Mouse (Mus musculus) E14TG2a.4 (cell line): ENCODE data around the gene Pars2.

Experiments
- CTCF ChIP-seq: conservative IDR thresholded peaks from 2 replicates; pipeline ENCODE4 v1.5.1; 2014; ENCODE audit warnings: low read length
- POU5F1 ChIP-seq: IDR thresholded peaks from 2 replicates; pipeline ENCODE4 v1.6.1; 2014; ENCODE audit warnings: low read length, borderline replicate concordance

DNA sequence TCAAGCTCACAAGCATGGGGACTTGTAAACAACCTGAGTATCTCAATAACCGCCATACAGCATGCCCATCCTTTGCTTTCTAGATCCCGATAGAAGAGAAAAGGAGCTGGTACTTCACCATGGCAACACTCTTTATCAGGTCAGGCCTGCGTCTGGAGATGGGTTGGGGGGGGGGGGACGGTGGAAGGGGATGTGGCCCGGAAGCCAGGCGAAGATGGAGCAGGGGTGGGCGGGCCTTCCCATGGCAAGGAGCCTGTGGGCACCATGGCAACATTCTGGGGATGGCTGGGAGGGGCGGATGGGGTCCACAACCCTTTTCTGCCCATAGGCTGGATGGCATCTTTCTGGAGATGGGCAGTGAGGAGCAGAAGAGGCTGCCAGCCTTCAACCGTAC lies 16.8 kb upstream of the Pars2 start:
- no peak for TF ChIP-seq POU5F1
- TF ChIP-seq CTCF: no peak
